Mouse (Mus musculus) brain, embryonic 14.5 days (tissue): Measurements from ENCODE around the gene Defb22.

Source experiments
- CTCF ChIP-seq: fragments of 200-500 bp; IDR thresholded peaks from 2 replicates; pipeline ENCODE4 v1.5.1; 2012; ENCODE audit warnings: inconsistent platforms, mild to moderate bottlenecking, moderate library complexity, borderline replicate concordance; ENCODE audit not compliant: insufficient read depth, insufficient read length; ENCODE audit errors: extremely low read depth
- POLR2A ChIP-seq: fragments of 200-500 bp; IDR thresholded peaks from 2 replicates; pipeline ENCODE4 v1.6.1; 2012; ENCODE audit warnings: mild to moderate bottlenecking, inconsistent platforms, borderline replicate concordance; ENCODE audit not compliant: poor library complexity, insufficient read depth, insufficient read length, severe bottlenecking; ENCODE audit errors: extremely low read depth

GRCm38 (mm10) chr2:152480881-152481280, 9.1 kb downstream of the Defb22 start:
- no peak for TF ChIP-seq CTCF
- no peak for TF ChIP-seq POLR2A
